In genomic region chr4:120995911-120996310, GRCm38 (mm10) we compare ENCODE assay signal across 29 mouse cellular contexts. TPM values are rescaled to one million over a fixed set of nuclear protein-coding genes. Genes with fewer than 3 reads are reported as not detected.
DNase-seq lines count a peak whose midpoint lies in the region; ATAC-seq and TF ChIP-seq lines count a peak whose summit lies in the region.
"Had no signal": no experiment of that assay in that cellular context is flagged by ENCODE, and none has a peak within 500 bp of the region (broad histone marks: within the 10 kb centered on the region; RNA-seq: fewer than 3 reads in every experiment).

No protein-coding gene starts in this region.

- H3K4me3 ChIP-seq in forebrain, postnatal 0 days (ENCODE audit: low read depth, low read length), result no peak overlapping the region
- no peak overlapping the region for H3K4me3 ChIP-seq in forebrain, embryonic 13.5 days
- no peak overlapping the region for H3K4me3 ChIP-seq in kidney, embryonic 16.5 days (ENCODE audit: low read length)
- no peak overlapping the region for H3K4me3 ChIP-seq in lung, embryonic 16.5 days (ENCODE audit: low read length)
- H3K4me3 ChIP-seq in cortical plate, adult 2 months (ENCODE audit: insufficient read depth, low read length), result no peak overlapping the region
- H3K4me3 ChIP-seq: heart, adult 2 months; heart, embryonic 13.5 days; hindbrain, embryonic 10.5 days; liver, embryonic 13.5 days; megakaryocyte, embryonic 14.5 days; midbrain, embryonic 12.5 days; myocyte; neural tube, embryonic 12.5 days had no signal

- WGBS in forebrain, postnatal 0 days, result 67% methylated on average over 1 of the region's 1 CpGs
- 69% methylated on average over 1 of the region's 1 CpGs for WGBS in forebrain, embryonic 13.5 days
- 82% methylated on average over 1 of the region's 1 CpGs for WGBS in kidney, embryonic 16.5 days
- WGBS in lung, embryonic 16.5 days, result 42% methylated on average over 1 of the region's 1 CpGs

- no peaks in the 10 kb centered on the region for H3K4me1 ChIP-seq in forebrain, postnatal 0 days (ENCODE audit: insufficient read depth)
- H3K4me1 ChIP-seq in forebrain, embryonic 13.5 days, result no peaks in the 10 kb centered on the region
- H3K4me1 ChIP-seq in kidney, embryonic 16.5 days (ENCODE audit: insufficient read depth, low read length), result peaks cover 7% of the 10 kb centered on the region; the same call in 1 of the 2 replicates
- peaks cover 13% of the 10 kb centered on the region for H3K4me1 ChIP-seq in lung, embryonic 16.5 days (replicated peaks; ENCODE audit: control insufficient read depth, insufficient read depth, low read length)
- peaks cover 2% of the 10 kb centered on the region; the same call in 1 of the 2 replicates for H3K4me1 ChIP-seq in cortical plate, adult 2 months (ENCODE audit: control insufficient read depth, insufficient read depth, low read length)
- H3K4me1 ChIP-seq: hindbrain, embryonic 10.5 days; neural tube, embryonic 12.5 days had no signal

- peak; percentile 16 for DNase-seq in forebrain, postnatal 0 days
- DNase-seq in kidney, postnatal 14 days, result peak; percentile 41
- no peak for DNase-seq in lung, adult 18-20 months
- DNase-seq: adrenal gland, adult 2 months; cerebellum, adult 18-20 months; cerebellum, postnatal 10 days; heart, adult 2 months; heart, postnatal 10 days; kidney, adult 8-10 months; layer of hippocampus, postnatal 36 days; left cerebral cortex, postnatal 4 days; liver, embryonic 13.5 days; thymus, adult 2 months; thymus, postnatal 36 days had no signal

- no peaks in the 10 kb centered on the region for H3K36me3 ChIP-seq in forebrain, postnatal 0 days (ENCODE audit: insufficient read depth)
- H3K36me3 ChIP-seq in forebrain, embryonic 13.5 days (ENCODE audit: poor library complexity, severe bottlenecking), result no peaks in the 10 kb centered on the region
- H3K36me3 ChIP-seq in kidney, embryonic 16.5 days (ENCODE audit: insufficient read depth, low read length), result no peaks in the 10 kb centered on the region
- H3K36me3 ChIP-seq in lung, embryonic 16.5 days (ENCODE audit: control insufficient read depth, insufficient read depth, low read length), result no peaks in the 10 kb centered on the region
- H3K36me3 ChIP-seq: heart, embryonic 13.5 days; hindbrain, embryonic 10.5 days; liver, embryonic 13.5 days; midbrain, embryonic 12.5 days; neural tube, embryonic 12.5 days had no signal

- no peak for TF ChIP-seq POLR2A in cortical plate, adult 2 months (IDR thresholded peaks at IDR 0.05; ENCODE audit: extremely low read depth, insufficient read depth, low read length)

- no peaks in the 10 kb centered on the region for H3K27me3 ChIP-seq in forebrain, postnatal 0 days (ENCODE audit: insufficient read depth, low read length)
- H3K27me3 ChIP-seq in forebrain, embryonic 13.5 days, result no peaks in the 10 kb centered on the region
- no peaks in the 10 kb centered on the region for H3K27me3 ChIP-seq in kidney, embryonic 16.5 days (ENCODE audit: insufficient read depth, low read length)
- H3K27me3 ChIP-seq in lung, embryonic 16.5 days (ENCODE audit: control insufficient read depth, insufficient read depth, low read depth, low read length), result no peaks in the 10 kb centered on the region
- H3K27me3 ChIP-seq: heart, embryonic 13.5 days; liver, embryonic 13.5 days; megakaryocyte, embryonic 14.5 days; neural tube, embryonic 12.5 days had no signal

- no peak overlapping the region for H3K9ac ChIP-seq in forebrain, postnatal 0 days
- no peak overlapping the region for H3K9ac ChIP-seq in forebrain, embryonic 13.5 days
- no peak overlapping the region for H3K9ac ChIP-seq in kidney, embryonic 16.5 days (replicated peaks; ENCODE audit: low read length)
- H3K9ac ChIP-seq in lung, embryonic 16.5 days (ENCODE audit: low read length), result no peak overlapping the region
- H3K9ac ChIP-seq: heart, embryonic 13.5 days; liver, embryonic 13.5 days; midbrain, embryonic 12.5 days; neural tube, embryonic 12.5 days had no signal

- no peak overlapping the region for H3K4me2 ChIP-seq in forebrain, postnatal 0 days (ENCODE audit: low read depth)
- no peak overlapping the region for H3K4me2 ChIP-seq in forebrain, embryonic 13.5 days
- H3K4me2 ChIP-seq in kidney, embryonic 16.5 days (replicated peaks; ENCODE audit: low read depth, low read length), result no peak overlapping the region
- H3K4me2 ChIP-seq in lung, embryonic 16.5 days (ENCODE audit: low read depth, low read length), result no peak overlapping the region
- H3K4me2 ChIP-seq: heart, embryonic 13.5 days; liver, embryonic 13.5 days; midbrain, embryonic 12.5 days; neural tube, embryonic 12.5 days had no signal

- no peak for ATAC-seq in forebrain, postnatal 0 days
- no peak for ATAC-seq in forebrain, embryonic 13.5 days
- ATAC-seq in kidney, embryonic 16.5 days (ENCODE audit: low FRiP score, low TSS enrichment), result no peak
- no peak for ATAC-seq in lung, embryonic 16.5 days (ENCODE audit: low read depth)
- ATAC-seq: CD4-positive, CD25-positive, alpha-beta regulatory T cell, adult 4 months; forebrain, embryonic 14.5 days; hindbrain, embryonic 16.5 days; lung, postnatal 0 days had no signal

- H3K27ac ChIP-seq in forebrain, postnatal 0 days (ENCODE audit: low read depth, low read length), result no peak overlapping the region
- H3K27ac ChIP-seq in forebrain, embryonic 13.5 days, result no peak overlapping the region
- H3K27ac ChIP-seq in kidney, embryonic 16.5 days (ENCODE audit: low read length), result no peak overlapping the region
- peak overlapping the region; percentile 59 for H3K27ac ChIP-seq in lung, embryonic 16.5 days (ENCODE audit: low read length)
- H3K27ac ChIP-seq in cortical plate, adult 2 months (ENCODE audit: insufficient read depth, low read length), result 0 out of 2 replicates have a peak overlapping the region, but pooled peaks have one; percentile 1
- H3K27ac ChIP-seq: heart, adult 2 months; heart, embryonic 13.5 days; hindbrain, embryonic 10.5 days; liver, embryonic 13.5 days; midbrain, embryonic 12.5 days; neural tube, embryonic 12.5 days had no signal

- TF ChIP-seq CTCF in forebrain, postnatal 0 days (IDR thresholded peaks at IDR 0.05; ENCODE audit: low read depth), result no peak
- no peak for TF ChIP-seq CTCF in cortical plate, adult 2 months (IDR thresholded peaks at IDR 0.05; ENCODE audit: extremely low read depth, insufficient read depth, low read length)

- no peaks in the 10 kb centered on the region for H3K9me3 ChIP-seq in forebrain, postnatal 0 days (ENCODE audit: low read length)
- H3K9me3 ChIP-seq in forebrain, embryonic 13.5 days (replicated peaks), result no peaks in the 10 kb centered on the region
- no peaks in the 10 kb centered on the region for H3K9me3 ChIP-seq in kidney, embryonic 16.5 days (ENCODE audit: low read length)
- no peaks in the 10 kb centered on the region for H3K9me3 ChIP-seq in lung, embryonic 16.5 days (ENCODE audit: control insufficient read depth, low read length)
- H3K9me3 ChIP-seq: heart, embryonic 13.5 days; hindbrain, embryonic 10.5 days; liver, embryonic 13.5 days; megakaryocyte, embryonic 14.5 days; midbrain, embryonic 12.5 days; neural tube, embryonic 12.5 days had no signal

RNA-seq across cellular contexts. Expression of gene Smap2, which starts 21.1 kb away (rescaled TPM):
- total RNA-seq in forebrain, postnatal 0 days (2014; rRNA removed), result 86.8 and 92.0 TPM in 2 replicates
- polyA plus RNA-seq in forebrain, postnatal 0 days (2015; fragmentation: Nextera tagmentation; extraction: Ambion mirVana), result 41.3 and 49.7 TPM in 2 replicates
- polyA plus RNA-seq in forebrain, embryonic 13.5 days (2015; fragmentation: Nextera tagmentation; extraction: Ambion mirVana), result 22.2 and 22.7 TPM in 2 replicates
- 12.9 and 15.0 TPM in 2 replicates for polyA plus RNA-seq in kidney, embryonic 16.5 days (2015; fragmentation: Nextera tagmentation; extraction: Ambion mirVana)
- 12.3 and 12.6 TPM in 2 replicates for polyA plus RNA-seq in lung, embryonic 16.5 days (2015; fragmentation: Nextera tagmentation; extraction: Ambion mirVana)
- polyA plus RNA-seq in cortical plate, adult 2 months (2012; rRNA removed), result 100 and 101 TPM in 2 replicates

RNA-seq across cellular contexts. Expression of gene Col9a2, which starts 43.3 kb away (rescaled TPM):
- 28.1 and 29.8 TPM in 2 replicates for total RNA-seq in forebrain, postnatal 0 days (2014; rRNA removed)
- 8.2 and 9.1 TPM in 2 replicates for polyA plus RNA-seq in forebrain, postnatal 0 days (2015; fragmentation: Nextera tagmentation; extraction: Ambion mirVana)
- polyA plus RNA-seq in forebrain, embryonic 13.5 days (2015; fragmentation: Nextera tagmentation; extraction: Ambion mirVana), result 1.6 and 1.9 TPM in 2 replicates
- polyA plus RNA-seq in kidney, embryonic 16.5 days (2015; fragmentation: Nextera tagmentation; extraction: Ambion mirVana), result 3.3 and 4.9 TPM in 2 replicates
- polyA plus RNA-seq in lung, embryonic 16.5 days (2015; fragmentation: Nextera tagmentation; extraction: Ambion mirVana), result 5.1 and 5.9 TPM in 2 replicates
- 5.3 and 5.6 TPM in 2 replicates for polyA plus RNA-seq in cortical plate, adult 2 months (2012; rRNA removed)
- total RNA-seq: common myeloid progenitor, adult 5-6 weeks; heart, adult 2 months had no signal
- polyA plus RNA-seq: CD4-positive, CD25-positive, alpha-beta regulatory T cell, adult 4 months; myocyte had no signal

RNA-seq across cellular contexts. Expression of gene Zfp69, which starts 44.4 kb away (rescaled TPM):
- 2.6 and 3.1 TPM in 2 replicates for total RNA-seq in forebrain, postnatal 0 days (2014; rRNA removed)
- polyA plus RNA-seq in forebrain, postnatal 0 days (2015; fragmentation: Nextera tagmentation; extraction: Ambion mirVana), result 2.5 and 4.5 TPM in 2 replicates
- polyA plus RNA-seq in forebrain, embryonic 13.5 days (2015; fragmentation: Nextera tagmentation; extraction: Ambion mirVana), result 7.4 and 8.9 TPM in 2 replicates
- polyA plus RNA-seq in kidney, embryonic 16.5 days (2015; fragmentation: Nextera tagmentation; extraction: Ambion mirVana), result 10.3 TPM in 2 replicates
- polyA plus RNA-seq in lung, embryonic 16.5 days (2015; fragmentation: Nextera tagmentation; extraction: Ambion mirVana), result 6.8 and 7.5 TPM in 2 replicates
- 1.5 and 2.2 TPM in 2 replicates for polyA plus RNA-seq in cortical plate, adult 2 months (2012; rRNA removed)

Comparison
In these comparisons a context has a peak if more than half of its experiments do, and no peak if none do; other contexts are left out.
1. DNase-seq: peak in forebrain, postnatal 0 days (single experiment) and kidney, postnatal 14 days (single experiment); none in lung, adult 18-20 months (0 of 2).
2. H3K27ac ChIP-seq: peak in lung, embryonic 16.5 days (single experiment) and cortical plate, adult 2 months (single experiment); none in forebrain, postnatal 0 days (single experiment), forebrain, embryonic 13.5 days (single experiment) and kidney, embryonic 16.5 days (single experiment).